Mouse (Mus musculus): ENCODE data around the gene Cfap61.

GRCm38 (mm10) chr2:145944286-145944685 lies 9.7 kb downstream of the Cfap61 start:
- TF ChIP-seq CTCF (IDR thresholded peaks at IDR 0.05; ENCODE audit: insufficient read depth, low read depth, low read length) (no peak), POLR2A (IDR thresholded peaks at IDR 0.05; ENCODE audit: insufficient read depth, low read depth, low read length) (no peak)
